Mouse (Mus musculus) stomach, embryonic 14.5 days (tissue): Measurements from ENCODE around the gene Ube2i. TPM values are rescaled to one million over a fixed set of nuclear protein-coding genes. Genes with fewer than 3 reads are reported as not detected.

Experiments used
- ATAC-seq: fragments of 200-750 bp; cut with Nextera tagmentation; 2 replicates; pipeline ENCODE4 v1.8.0; 2017; ENCODE audit warnings: low read depth, moderate TSS enrichment; ENCODE audit not compliant: insufficient number of reproducible peaks, insufficient read depth, low FRiP score
- H3K27ac ChIP-seq: fragments of 300-500 bp; sonication (generic); 2 replicates; pipeline ENCODE4 v1.5.1; 2014; ENCODE audit warnings: mild to moderate bottlenecking, low read length, moderate library complexity, mixed read lengths
- H3K27me3 ChIP-seq: fragments of 300-500 bp; sonication (generic); 2 replicates; pipeline ENCODE4 v1.6.1; 2014; ENCODE audit warnings: low read length, control low read depth, mixed read lengths; ENCODE audit not compliant: control insufficient read depth, insufficient read depth
- H3K36me3 ChIP-seq: fragments of 300-500 bp; sonication (generic); 2 replicates; pipeline ENCODE4 v1.6.1; 2014; ENCODE audit warnings: mild to moderate bottlenecking, control low read depth, low read length, moderate library complexity, mixed read lengths; ENCODE audit not compliant: control insufficient read depth, insufficient read depth
- H3K4me1 ChIP-seq: fragments of 300-500 bp; sonication (generic); 2 replicates; pipeline ENCODE4 v1.6.1; 2014; ENCODE audit warnings: low read length, control low read depth, mixed read lengths; ENCODE audit not compliant: control insufficient read depth, insufficient read depth
- H3K4me2 ChIP-seq: fragments of 300-500 bp; sonication (generic); replicated peaks from 2 replicates; pipeline ENCODE4 v1.6.1; 2014; ENCODE audit warnings: low read depth, low read length, control low read depth
- H3K4me3 ChIP-seq: fragments of 300-500 bp; sonication (generic); 2 replicates; pipeline ENCODE4 v1.5.1; 2014; ENCODE audit warnings: low read depth, low read length, control low read depth
- H3K9ac ChIP-seq: fragments of 300-500 bp; sonication (generic); replicated peaks from 2 replicates; pipeline ENCODE4 v1.6.1; 2014; ENCODE audit warnings: low read depth, mild to moderate bottlenecking, control low read depth, low read length, moderate library complexity, mixed read lengths
- H3K9me3 ChIP-seq: fragments of 300-500 bp; sonication (generic); 2 replicates; pipeline ENCODE4 v1.6.1; 2016; ENCODE audit warnings: low read depth, low read length, control low read depth; ENCODE audit not compliant: control insufficient read depth
- WGBS: fragments of 180-500 bp; shearing (Covaris S2); extraction: QIAGEN DNeasy Blood & Tissue Kit; methylation state at CpG from one replicate; pipeline ENCODE4 v1.1.7; 2014; 5-methylcytosine and 5-hydroxymethylcytosine counted together
- polyA plus RNA-seq: library from polyadenylated mRNA; unstranded; fragments of >200 nt; fragmentation: Nextera tagmentation; extraction: Ambion mirVana; gene quantifications from 2 replicates; pipeline ENCODE4 v1.2.1, GENCODE M21; 2014

Ube2i gene
- polyA plus RNA-seq, 1 experiment from 2014 or later, result 592 TPM

- no peak overlapping the region for H3K27ac ChIP-seq
- no peak overlapping the region for H3K4me2 ChIP-seq
- no peak for ATAC-seq
- 33% methylated on average over 4 of the region's 4 CpGs for WGBS
- H3K27me3 ChIP-seq, result no peaks in the 10 kb centered on the region
- no peaks in the 10 kb centered on the region for H3K36me3 ChIP-seq
- no peaks in the 10 kb centered on the region for H3K4me1 ChIP-seq
- H3K9ac ChIP-seq, result no peak overlapping the region
- no peaks in the 10 kb centered on the region for H3K9me3 ChIP-seq
- no peak overlapping the region for H3K4me3 ChIP-seq
These were observed 16.0 kb upstream of the Ube2i start for GRCm38 (mm10) chr17:25290411-25290810.

GRCm38 (mm10) chr17:25288842-25289241 is 14.4 kb upstream of the Ube2i start:
- Histone ChIP-seq H3K4me2 (no peak overlapping the region), H3K9ac (no peak overlapping the region), H3K4me1 (no peaks in the 10 kb centered on the region), H3K27me3 (no peaks in the 10 kb centered on the region), H3K9me3 (no peaks in the 10 kb centered on the region), H3K27ac (no peak overlapping the region), H3K4me3 (no peak overlapping the region), H3K36me3 (no peaks in the 10 kb centered on the region)
- WGBS, result 16% methylated on average over 4 of the region's 4 CpGs
- no peak for ATAC-seq

DNA sequence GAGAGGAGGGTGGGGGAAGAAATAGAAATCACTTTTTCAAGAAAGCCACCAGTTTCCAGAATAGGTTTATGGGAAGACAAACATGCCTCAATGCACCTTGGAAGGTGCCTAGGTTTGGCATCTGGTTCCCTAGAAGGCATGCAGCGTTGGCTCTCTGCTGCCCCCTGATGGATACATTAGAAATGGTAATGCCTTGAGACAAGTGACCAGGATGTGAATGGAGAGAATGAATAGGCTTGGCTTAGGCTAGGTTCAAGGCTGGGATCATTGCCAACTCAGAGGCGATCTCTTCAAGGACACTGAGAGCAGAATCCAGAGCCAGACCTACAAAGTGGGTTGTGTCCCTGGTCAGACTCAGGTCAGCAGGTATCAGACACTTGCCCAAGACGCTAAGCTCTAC is 10.6 kb upstream of the Ube2i start:
- Histone ChIP-seq H3K27me3 (no peaks in the 10 kb centered on the region), H3K4me3 (no peak overlapping the region), H3K36me3 (no peaks in the 10 kb centered on the region), H3K9ac (no peak overlapping the region), H3K4me1 (no peaks in the 10 kb centered on the region), H3K4me2 (no peak overlapping the region), H3K27ac (no peak overlapping the region), H3K9me3 (no peaks in the 10 kb centered on the region)
- ATAC-seq, result no peak
- 17% methylated on average over 3 of the region's 3 CpGs for WGBS

GRCm38 (mm10) chr17:25282133-25282532 is 7.7 kb upstream of the Ube2i start:
- WGBS, result 28% methylated on average over 11 of the region's 11 CpGs
- H3K4me3 ChIP-seq, result no peak overlapping the region
- H3K9ac ChIP-seq, result no peak overlapping the region
- H3K4me1 ChIP-seq, result no peaks in the 10 kb centered on the region
- H3K27me3 ChIP-seq, result no peaks in the 10 kb centered on the region
- H3K36me3 ChIP-seq, result no peaks in the 10 kb centered on the region
- no peak for ATAC-seq
- no peak overlapping the region for H3K4me2 ChIP-seq
- H3K9me3 ChIP-seq, result no peaks in the 10 kb centered on the region
- H3K27ac ChIP-seq, result no peak overlapping the region

DNA sequence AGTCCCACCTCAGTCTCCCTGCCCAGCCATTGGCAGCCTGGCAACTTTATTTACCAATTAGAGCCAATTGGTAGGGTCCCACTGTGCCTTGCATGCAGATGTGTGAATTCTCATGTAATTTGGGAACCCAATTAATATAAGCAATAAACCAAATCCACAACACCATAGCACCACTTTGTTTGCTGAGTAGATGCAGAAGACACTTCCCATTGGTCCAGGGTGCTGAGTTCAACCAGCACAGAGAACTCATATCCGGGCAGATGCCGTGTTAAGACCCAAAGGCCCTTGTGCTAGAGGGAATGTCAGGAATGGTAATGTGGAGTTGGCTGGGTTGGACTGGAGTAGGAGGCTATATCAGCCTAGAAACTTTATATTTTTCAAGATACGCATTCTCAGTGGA is 1.4 kb upstream of the Ube2i start:
- ATAC-seq, result no peak
- H3K4me2 ChIP-seq, result no peak overlapping the region
- no peaks in the 10 kb centered on the region for H3K36me3 ChIP-seq
- H3K9ac ChIP-seq, result no peak overlapping the region
- 92% methylated on average over 3 of the region's 3 CpGs for WGBS
- no peak overlapping the region for H3K4me3 ChIP-seq
- no peak overlapping the region for H3K27ac ChIP-seq
- no peaks in the 10 kb centered on the region for H3K9me3 ChIP-seq
- peaks cover 14% of the 10 kb centered on the region; the same call in 1 of the 2 replicates for H3K4me1 ChIP-seq
- no peaks in the 10 kb centered on the region for H3K27me3 ChIP-seq

- H3K9me3 ChIP-seq, result no peaks in the 10 kb centered on the region
- WGBS, result 1% methylated on average over 39 of the region's 45 CpGs
- H3K4me3 ChIP-seq, result peak overlapping the region; percentile 98
- peak overlapping the region; percentile 97 for H3K27ac ChIP-seq
- ATAC-seq, result peak; percentile 89
- peak overlapping the region; percentile 100 for H3K9ac ChIP-seq
- peak overlapping the region; percentile 17; the same call in 1 of the 2 replicates for H3K4me2 ChIP-seq
- no peaks in the 10 kb centered on the region for H3K27me3 ChIP-seq
- H3K4me1 ChIP-seq, result peaks cover 20% of the 10 kb centered on the region
- H3K36me3 ChIP-seq, result peaks cover 12% of the 10 kb centered on the region
These were observed 518 bp downstream of the Ube2i start for GRCm38 (mm10) chr17:25273706-25274501.

DNA sequence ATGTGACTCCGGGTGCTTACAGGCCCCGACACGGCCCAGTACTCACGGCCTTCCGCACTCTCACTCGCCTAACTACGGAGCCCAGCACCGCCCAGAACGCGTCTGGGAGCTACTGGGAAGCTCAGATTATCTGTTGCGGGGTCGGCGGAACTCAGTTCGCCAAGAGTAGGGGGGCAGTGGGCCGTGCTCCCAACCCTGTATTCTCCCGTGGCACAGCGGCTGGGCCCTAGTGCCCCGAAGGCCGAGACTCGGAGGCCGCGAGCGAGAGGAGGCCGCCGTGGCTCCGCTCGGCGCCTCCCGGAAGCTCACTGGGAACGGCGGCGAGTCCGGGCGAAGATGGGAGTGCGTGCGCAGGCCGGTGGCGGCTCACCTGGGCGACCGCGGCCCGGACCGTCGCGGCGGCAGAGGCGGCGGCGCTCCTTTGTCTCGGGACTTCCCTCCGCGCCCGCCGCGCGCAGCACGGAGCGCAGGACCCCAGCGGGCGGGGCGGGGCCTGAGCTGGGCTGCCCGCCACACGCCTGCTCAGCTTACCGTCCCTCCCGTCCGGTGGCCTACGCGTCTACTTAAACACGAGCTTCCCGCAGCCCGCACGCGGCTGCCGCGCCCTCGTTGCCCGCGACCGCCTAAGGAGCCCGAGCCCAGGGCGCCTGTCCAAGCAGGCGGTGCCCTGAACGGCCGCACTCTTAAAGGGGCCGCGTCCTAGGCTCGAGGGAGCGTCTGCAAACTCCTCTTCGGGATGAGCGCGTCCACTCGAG is 1.3 kb downstream of the Ube2i start:
- no peaks in the 10 kb centered on the region for H3K9me3 ChIP-seq
- under 1% methylated on average over 85 of the region's 92 CpGs for WGBS
- H3K4me3 ChIP-seq, result peak overlapping the region; percentile 98

GRCm38 (mm10) chr17:25272326-25272725 is 2.1 kb downstream of the Ube2i start:
- no peak for ATAC-seq
- peak overlapping the region; percentile 100 for H3K9ac ChIP-seq
- WGBS, result under 1% methylated on average over 10 of the region's 10 CpGs
- H3K9me3 ChIP-seq, result no peaks in the 10 kb centered on the region
- H3K27me3 ChIP-seq, result no peaks in the 10 kb centered on the region
- H3K4me1 ChIP-seq, result peaks cover 20% of the 10 kb centered on the region
- peak overlapping the region; percentile 97 for H3K27ac ChIP-seq
- H3K4me2 ChIP-seq, result peak overlapping the region; percentile 100
- H3K4me3 ChIP-seq, result peak overlapping the region; percentile 98
- peaks cover 28% of the 10 kb centered on the region for H3K36me3 ChIP-seq

More for the DNA sequence above, 1.3 kb downstream of the Ube2i start:
- Histone ChIP-seq H3K4me1 (peaks cover 20% of the 10 kb centered on the region), H3K4me2 (peak overlapping the region; percentile 100), H3K27ac (peak overlapping the region; percentile 97), H3K9ac (peak overlapping the region; percentile 100), H3K27me3 (no peaks in the 10 kb centered on the region), H3K36me3 (peaks cover 20% of the 10 kb centered on the region)
- peak; percentile 92 for ATAC-seq
